Mouse (Mus musculus): Measurements from ENCODE around the gene Sectm1b. TPM values are rescaled to one million over a fixed set of nuclear protein-coding genes. Genes with fewer than 3 reads are reported as not detected.
"Not testable (repeated sequence)": the region's sequence is repeated elsewhere in the genome, so short reads cannot be mapped to it uniquely, and the experiment has no call there.

The Sectm1b gene
- not detected for total RNA-seq (2021)
- long read RNA-seq, experiment 1: 0 reads
- long read RNA-seq, experiment 2: 0 reads

- no peak for DNase-seq
- intact Hi-C loops (cut with DNase I; ENCODE audit: low total_unique reads): no loop called here
Observed at GRCm38 (mm10) chr11:121063379-121063778, at the start of gene Sectm1b. Gene Sectm1b, minus strand, starts transcription at chr11:121063569.

DNA sequence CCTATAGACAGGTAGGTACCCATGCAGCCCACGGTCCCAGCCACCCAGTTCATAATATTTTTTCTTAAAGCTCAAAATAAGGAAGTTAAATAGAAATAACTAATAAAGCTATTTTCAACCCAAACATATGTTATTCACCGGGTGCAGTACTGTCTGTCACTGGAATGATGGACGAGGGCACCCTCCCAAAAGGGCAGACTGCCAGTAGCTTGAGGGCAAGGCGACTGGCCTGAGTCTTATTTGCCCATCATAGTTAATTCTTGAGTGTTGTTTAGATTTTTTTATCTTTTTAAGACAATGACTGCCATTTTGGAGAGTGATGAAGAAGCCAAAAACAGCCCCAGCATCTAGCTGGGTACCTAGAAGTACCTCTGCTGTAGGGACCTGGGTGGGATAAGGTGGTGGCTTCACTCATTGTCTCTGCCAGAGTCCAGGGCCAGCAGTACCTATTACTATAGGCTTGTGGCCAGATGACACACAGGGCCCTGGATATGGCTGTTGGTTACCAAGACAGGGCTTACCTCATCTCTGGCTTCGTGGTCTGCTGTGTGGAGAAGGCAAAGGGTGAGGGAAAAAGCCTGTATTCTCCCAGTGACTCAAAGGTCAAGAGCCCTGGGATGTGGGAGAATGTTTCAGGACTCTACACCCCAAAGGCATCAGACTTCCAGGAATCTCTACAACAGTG, 48.9 kb upstream of the Sectm1b start:
- intact Hi-C loops (cut with DNase I; ENCODE audit: low total_unique reads): no loop called here
- DNase-seq: no peak

GRCm38 (mm10) chr11:121111601-121112000, 48.2 kb upstream of the Sectm1b start:
- no peak for DNase-seq
- intact Hi-C loops (cut with DNase I; ENCODE audit: low total_unique reads): no loop called here

GRCm38 (mm10) chr11:121111051-121111450, 47.7 kb upstream of the Sectm1b start:
- DNase-seq: no peak
- intact Hi-C loops (cut with DNase I; ENCODE audit: low total_unique reads): no loop called here

DNA sequence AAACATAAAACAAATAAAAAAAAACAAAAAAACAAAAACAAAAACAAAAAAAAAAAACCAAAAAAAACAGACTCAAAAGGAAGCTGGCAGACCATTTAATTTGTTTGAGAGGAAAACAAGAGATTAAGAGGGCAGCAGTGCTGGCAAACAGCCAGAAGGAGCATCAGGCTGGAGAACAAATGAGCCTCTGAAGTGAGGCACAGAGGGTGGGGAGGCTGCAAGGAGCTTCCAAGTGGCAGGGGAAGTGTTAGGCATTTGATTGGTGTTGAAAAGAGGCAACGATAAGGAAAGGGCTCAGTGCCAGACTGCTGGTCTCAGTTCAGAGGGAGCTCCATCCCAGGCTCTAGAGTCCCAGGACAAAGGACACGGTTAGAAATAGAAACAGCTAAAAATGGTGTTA, 46.6 kb upstream of the Sectm1b start:
- no peak for DNase-seq
- intact Hi-C loops (cut with DNase I; ENCODE audit: low total_unique reads): no loop called here

DNA sequence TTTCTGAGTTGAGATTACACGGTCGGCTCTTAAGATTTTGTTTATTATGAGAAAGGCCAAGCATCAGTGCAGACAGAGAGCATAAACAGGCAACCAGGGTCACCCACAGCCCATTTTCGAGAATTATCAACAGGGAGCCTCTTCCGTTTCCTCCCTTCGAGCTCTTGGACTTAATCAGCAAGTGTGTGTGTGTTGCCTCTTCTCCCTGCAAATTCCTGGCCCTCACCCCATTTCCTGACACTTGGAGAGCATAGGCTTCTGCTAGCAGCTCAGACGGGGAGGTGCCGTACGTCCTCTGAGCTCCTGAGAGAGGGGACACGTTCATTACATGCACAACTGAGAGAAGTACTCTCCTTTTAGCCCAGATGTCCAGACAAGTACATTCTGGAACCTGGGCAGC, 44.7 kb upstream of the Sectm1b start:
- intact Hi-C loops (cut with DNase I; ENCODE audit: low total_unique reads): no loop called here
- DNase-seq: no peak

GRCm38 (mm10) chr11:121107242-121107641, 43.9 kb upstream of the Sectm1b start:
- not testable (repeated sequence) for DNase-seq

DNA sequence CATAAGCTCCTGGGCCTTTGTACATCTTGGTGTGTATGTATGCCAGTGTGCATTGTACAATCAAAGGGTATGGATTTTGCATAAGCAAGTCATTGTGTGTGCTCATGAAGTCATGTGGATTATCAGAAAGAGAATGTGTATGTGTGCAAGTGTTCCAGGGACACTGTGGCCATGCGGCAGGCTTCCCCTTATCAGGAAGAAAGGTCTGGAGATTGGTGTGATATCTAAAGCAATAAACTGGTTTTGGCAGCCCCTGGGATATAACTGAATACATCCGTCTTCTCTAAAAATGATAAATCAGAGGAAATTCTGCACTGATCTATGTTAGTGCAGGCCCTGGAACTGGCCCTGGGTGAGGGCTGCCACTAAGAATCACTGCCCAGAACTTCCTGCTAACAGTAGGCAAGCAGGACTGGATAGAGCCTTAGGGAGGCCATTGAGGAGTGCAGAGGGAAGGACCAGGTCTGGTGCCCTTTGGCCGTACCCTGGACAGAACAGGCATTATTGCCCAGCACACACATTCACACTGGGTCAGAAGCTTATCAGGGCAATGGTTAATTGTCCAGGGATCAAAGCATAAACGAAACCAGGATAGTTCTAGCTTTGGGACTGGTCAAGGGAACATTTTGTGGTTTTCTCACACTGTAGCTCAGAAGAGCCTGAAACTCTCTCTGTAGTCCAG, 37.9 kb upstream of the Sectm1b start:
- intact Hi-C loops (cut with DNase I; ENCODE audit: low total_unique reads): no loop called here
- DNase-seq: no peak

More at GRCm38 (mm10) chr11:121107242-121107641, 43.9 kb upstream of the Sectm1b start:
- intact Hi-C loops (cut with DNase I; ENCODE audit: low total_unique reads): not testable (repeated sequence)

DNA sequence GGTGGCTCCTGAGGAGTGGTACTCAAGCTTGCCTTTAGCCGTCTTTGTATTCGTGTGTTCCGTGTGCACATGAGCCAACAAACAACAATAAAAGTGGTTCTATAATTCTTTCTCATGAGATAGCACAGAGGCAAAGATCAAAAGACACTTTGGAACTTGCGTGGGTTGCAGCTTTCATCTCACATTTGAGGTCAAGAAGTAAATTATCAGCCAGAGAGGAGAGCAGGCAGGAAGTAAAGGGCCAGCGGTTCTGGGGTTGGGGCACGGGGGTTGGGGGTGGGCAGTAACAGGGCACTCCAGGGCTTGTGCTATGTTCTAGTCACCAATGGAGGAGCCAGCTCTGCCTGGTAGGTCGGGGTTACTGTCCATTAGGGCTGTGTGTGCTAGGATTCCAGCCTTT, 37.3 kb upstream of the Sectm1b start:
- intact Hi-C loops (cut with DNase I; ENCODE audit: low total_unique reads): no loop called here
- DNase-seq: no peak

DNA sequence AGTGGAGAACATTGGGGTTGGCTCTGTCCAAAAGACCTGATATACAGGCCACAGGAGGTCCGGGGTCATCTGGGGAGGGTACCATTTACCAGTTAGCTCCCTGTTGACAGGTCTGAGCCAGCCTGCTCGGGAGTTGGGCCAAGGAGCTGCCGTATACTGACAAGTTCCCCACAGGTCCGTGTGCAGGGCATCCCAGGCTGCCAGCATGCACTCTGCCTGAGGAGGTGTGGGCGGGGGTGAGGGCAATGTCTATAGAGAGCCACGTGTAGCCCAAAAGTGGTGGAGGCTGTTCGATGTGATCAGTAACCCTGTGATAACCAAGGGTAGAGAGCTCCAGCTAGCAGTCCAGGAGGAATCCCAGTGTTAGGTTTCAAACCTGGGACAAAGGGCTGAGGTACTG, 36.4 kb upstream of the Sectm1b start:
- DNase-seq: no peak
- intact Hi-C loops (cut with DNase I; ENCODE audit: low total_unique reads): no loop called here

DNA sequence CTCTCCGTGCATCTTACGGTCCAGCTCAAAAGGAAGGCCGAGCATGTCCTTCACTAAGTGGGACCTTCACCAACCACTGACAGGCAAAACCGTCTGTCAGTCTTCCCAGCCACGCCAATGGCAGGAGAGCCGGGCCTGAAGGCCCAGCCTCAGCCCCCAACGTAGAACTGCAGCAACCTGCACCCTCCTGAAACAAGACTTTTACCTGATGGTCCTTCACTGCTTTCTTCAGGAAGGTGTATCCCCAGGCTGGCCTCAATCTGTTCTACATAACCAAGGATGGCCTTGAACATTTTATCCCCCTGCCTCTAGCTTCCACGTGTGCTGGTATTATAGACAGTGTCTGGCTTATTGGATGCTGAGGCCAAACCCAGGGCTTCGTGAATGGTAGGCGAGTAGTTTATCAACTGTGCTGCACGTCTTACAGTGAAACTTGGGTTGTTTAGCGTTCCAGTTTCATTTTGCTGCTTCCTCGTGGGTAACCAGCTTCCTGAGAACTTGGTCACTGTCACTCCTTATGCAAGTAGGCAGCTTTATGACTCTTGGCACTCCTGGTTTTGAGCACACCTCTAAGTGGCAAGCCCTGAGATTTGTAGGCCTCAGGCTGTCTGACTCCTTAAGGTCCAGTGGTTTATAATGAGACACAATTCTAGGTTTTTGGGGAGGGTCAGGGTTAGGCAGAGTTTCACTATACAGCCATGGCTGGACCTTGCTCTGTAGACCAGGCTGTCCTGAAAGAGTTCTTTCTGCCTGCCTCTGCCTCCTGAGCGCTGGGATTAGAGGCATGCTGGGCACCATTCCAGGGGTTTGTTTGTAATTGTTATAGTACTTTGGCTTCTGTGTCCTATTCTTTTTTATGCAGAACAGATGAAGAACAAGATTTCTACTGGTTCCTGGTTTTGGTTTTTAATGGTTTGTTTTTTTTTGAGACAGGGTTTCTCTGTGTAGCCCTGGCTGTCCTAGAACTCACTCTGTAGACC, 29.5 kb upstream of the Sectm1b start:
- intact Hi-C loops (cut with DNase I; ENCODE audit: low total_unique reads): no loop called here
- DNase-seq: no peak

GRCm38 (mm10) chr11:121090943-121091342, 27.6 kb upstream of the Sectm1b start:
- intact Hi-C loops (cut with DNase I; ENCODE audit: low total_unique reads): no loop called here
- DNase-seq: no peak

DNA sequence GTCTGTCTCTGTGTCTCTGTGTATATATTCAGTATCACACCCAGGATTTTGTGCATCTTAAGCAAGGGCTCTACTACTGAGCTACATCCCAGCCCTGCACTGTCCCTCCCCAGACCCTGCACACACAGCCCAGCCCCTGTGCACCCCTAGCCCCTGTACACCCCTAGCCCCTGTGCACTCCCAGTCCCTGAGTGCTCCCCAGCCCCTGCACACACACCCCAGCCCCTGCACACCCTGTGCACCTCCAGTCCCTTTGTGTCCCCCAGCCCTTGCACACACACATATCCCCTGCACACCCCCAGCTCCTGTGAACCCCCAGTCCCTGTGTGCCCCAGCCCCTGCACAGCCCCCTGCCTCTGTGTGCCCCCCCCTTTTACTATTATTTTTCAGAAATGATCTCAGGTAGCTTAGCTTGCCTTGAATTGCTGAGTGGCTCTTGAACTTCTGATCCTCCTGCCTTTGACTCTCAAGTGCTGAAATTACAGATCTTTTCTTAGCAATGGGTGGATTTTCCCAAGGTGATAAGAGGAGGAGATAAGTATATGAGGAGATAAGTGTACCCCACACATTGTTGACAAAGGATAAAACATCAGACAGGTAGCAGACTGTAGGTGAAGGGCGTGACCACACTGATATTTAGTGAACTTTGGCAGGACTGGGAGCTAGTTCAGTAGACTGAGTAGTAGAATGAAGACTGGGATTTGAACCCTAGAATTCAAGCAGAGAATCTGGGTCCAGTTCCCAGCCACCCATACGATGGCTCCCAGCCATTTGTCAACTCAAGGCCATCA, 26.6 kb upstream of the Sectm1b start:
- intact Hi-C loops (cut with DNase I; ENCODE audit: low total_unique reads): no loop called here
- no peak for DNase-seq

- intact Hi-C loops (cut with DNase I; ENCODE audit: low total_unique reads): no loop called here
Observed at GRCm38 (mm10) chr11:121088997-121089396, 25.6 kb upstream of the Sectm1b start.

GRCm38 (mm10) chr11:121086296-121086695, 22.9 kb upstream of the Sectm1b start:
- intact Hi-C loops (cut with DNase I; ENCODE audit: low total_unique reads): no loop called here
- DNase-seq: no peak

More at GRCm38 (mm10) chr11:121088997-121089396, 25.6 kb upstream of the Sectm1b start:
- no peak for DNase-seq

DNA sequence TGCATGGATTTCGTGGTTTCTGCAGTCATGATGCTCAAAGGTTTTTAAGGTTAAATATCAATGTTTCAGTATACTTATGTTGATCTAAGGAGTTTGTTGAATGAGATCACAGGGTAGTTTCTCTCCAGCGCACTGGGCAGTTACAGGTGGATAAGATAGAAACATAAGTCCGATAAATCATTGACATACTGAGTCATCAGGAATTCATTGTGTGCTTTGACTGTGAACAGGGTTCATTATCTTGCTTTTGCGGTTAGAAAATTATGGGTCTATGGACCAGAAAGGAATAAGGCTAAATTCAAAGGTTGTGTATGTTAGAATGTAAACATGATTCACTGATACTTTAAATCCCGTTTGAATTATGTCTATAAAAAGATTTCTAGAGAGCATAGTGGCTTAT, 21.8 kb upstream of the Sectm1b start:
- intact Hi-C loops (cut with DNase I; ENCODE audit: low total_unique reads): no loop called here
- no peak for DNase-seq

DNA sequence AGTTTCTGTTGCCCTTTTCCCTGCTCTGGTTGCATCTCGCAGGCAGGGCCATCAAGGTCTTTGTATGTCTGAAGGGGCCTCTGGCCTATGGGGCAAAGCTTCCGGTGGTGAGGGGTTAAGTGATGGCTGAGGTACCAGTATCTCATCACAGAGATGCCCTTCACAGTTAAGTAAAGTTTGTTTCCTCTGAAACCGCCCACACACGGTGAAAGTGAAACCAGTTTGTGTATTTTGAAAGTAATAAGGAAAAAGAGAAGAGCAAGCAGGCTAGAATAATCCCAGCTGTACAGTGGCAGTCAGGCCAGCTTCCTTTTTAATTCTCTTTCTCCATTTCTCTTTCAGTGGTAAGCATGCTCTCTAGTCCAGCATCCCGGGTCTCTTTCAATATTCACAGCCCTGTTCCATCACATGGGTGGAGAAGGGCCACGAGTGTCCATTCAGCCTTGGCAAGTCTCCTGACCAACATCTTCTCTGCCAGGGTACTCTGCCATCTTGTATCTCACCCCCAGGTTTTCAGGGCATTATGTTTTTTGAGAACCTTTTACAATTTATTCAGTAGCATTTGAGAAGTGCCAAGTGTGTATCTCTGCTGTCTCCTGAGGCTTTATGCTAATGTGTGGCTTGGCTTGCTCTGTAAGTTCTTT, 19.6 kb upstream of the Sectm1b start:
- intact Hi-C loops (cut with DNase I; ENCODE audit: low total_unique reads): no loop called here
- no peak for DNase-seq

DNA sequence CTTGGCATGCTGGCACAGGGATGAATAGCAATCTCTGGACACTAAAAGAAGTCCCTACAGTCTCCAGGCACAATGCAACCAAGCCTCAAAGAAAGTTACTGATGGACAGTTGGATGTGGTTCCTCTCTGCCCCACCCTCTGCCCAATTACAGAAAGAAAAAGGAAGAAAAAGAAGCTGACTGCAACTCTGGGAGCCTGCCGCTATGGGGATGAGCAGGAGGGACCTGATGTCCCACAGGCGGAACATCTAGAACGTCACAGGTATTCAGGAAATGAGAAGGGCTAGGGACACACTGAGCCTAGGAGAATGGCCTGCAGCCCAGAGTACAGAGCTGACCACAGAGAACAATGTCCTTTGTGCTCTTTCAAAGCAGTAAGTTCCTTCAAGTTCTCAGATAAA, 18.9 kb upstream of the Sectm1b start:
- DNase-seq: no peak
- intact Hi-C loops (cut with DNase I; ENCODE audit: low total_unique reads): no loop called here

DNA sequence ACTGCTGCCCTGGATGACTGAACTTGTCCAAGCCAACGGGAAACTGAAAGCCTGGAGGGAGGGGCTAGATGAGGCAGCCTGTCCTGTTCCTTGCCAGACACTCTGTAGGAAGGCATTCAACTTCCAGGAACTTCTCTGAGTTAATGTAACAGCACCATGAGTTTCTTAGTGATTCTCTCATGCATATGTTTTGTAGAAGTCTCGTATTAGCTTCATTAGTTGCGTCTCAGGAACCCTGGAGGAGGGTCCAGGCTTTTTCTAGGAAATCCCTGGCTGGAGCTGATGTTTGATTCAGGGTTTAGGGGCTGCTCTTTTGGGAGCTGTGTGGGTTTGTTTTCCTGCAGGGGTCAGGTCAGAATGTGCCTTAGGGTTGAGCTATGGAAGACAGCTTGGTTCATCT, 17.8 kb upstream of the Sectm1b start, which contains the start of gene Sectm1a:
Gene Sectm1a, minus strand, starts transcription at position 101 of the 400 bp plus-strand sequence.
- intact Hi-C loops (cut with DNase I; ENCODE audit: low total_unique reads): no loop called here
- DNase-seq: no peak

All from gastrocnemius, postnatal 14 days (tissue).